Mouse (Mus musculus) left cerebral cortex, adult 2 months (tissue): ENCODE measurements around the gene Msl3. TPM values are rescaled to one million over a fixed set of nuclear protein-coding genes. Genes with fewer than 3 reads are reported as not detected.
A peak's percentile ranks its signal among the peaks of the same experiment; 100 is the strongest.
"Not testable (repeated sequence)": the region's sequence is repeated elsewhere in the genome, so short reads cannot be mapped to it uniquely, and the experiment has no call there.

ENCODE experiments used
- DNase-seq, 2 experiments: peaks; one replicate each; pipeline ENCODE4 v3.0.0; 2021 to 2022; ENCODE audit warnings: low spot score in 2 of 2, mixed read lengths in 1 of 2; ENCODE audit errors: extremely low spot score in 1 of 2
- H3K27ac ChIP-seq: fragments of 200-600 bp; 2 replicates; pipeline ENCODE4 v1.8.1; 2022
- H3K4me3 ChIP-seq: fragments of 200-600 bp; 2 replicates; pipeline ENCODE4 v1.8.1; 2022
- CTCF ChIP-seq: fragments of 200-600 bp; IDR thresholded peaks from 2 replicates; pipeline ENCODE4 v1.8.1; 2022; ENCODE audit warnings: antibody characterized with exemption, mild to moderate bottlenecking, moderate library complexity
- intact Hi-C: fragments of 180-260 bp; cut with DNase I; formaldehyde crosslinking; loops from one replicate; pipeline ENCODE4 v1.15.1; 2025
- long read RNA-seq, 2 experiments: library from polyadenylated mRNA; stranded (forward); transcript quantifications; one replicate each; pipeline ENCODE4 v2.0.0; 2021; ENCODE audit warnings: borderline mapping rate in 2 of 2
- total RNA-seq, 2 experiments: library from RNA; stranded (reverse); gene quantifications; 2 replicates each; pipeline ENCODE4 v1.2.3; 2021

Msl3 gene
- total RNA-seq, result 10 to 100 TPM; 24.0 to 25.9 TPM
- long read RNA-seq, experiment 1, transcript Msl3-202 (12 exons, 2,316 nt), result major isoform, 5 of 13 reads
- long read RNA-seq, experiment 1, partial matches to known transcripts, result 3 of 13 reads
- long read RNA-seq, experiment 1, other reads (novel, unspliced or antisense), result 4 of 13 reads
- long read RNA-seq, experiment 2, partial matches to known transcripts, result 3 of 14 reads
- long read RNA-seq, experiment 2, other reads (novel, unspliced or antisense), result 5 of 14 reads

DNA sequence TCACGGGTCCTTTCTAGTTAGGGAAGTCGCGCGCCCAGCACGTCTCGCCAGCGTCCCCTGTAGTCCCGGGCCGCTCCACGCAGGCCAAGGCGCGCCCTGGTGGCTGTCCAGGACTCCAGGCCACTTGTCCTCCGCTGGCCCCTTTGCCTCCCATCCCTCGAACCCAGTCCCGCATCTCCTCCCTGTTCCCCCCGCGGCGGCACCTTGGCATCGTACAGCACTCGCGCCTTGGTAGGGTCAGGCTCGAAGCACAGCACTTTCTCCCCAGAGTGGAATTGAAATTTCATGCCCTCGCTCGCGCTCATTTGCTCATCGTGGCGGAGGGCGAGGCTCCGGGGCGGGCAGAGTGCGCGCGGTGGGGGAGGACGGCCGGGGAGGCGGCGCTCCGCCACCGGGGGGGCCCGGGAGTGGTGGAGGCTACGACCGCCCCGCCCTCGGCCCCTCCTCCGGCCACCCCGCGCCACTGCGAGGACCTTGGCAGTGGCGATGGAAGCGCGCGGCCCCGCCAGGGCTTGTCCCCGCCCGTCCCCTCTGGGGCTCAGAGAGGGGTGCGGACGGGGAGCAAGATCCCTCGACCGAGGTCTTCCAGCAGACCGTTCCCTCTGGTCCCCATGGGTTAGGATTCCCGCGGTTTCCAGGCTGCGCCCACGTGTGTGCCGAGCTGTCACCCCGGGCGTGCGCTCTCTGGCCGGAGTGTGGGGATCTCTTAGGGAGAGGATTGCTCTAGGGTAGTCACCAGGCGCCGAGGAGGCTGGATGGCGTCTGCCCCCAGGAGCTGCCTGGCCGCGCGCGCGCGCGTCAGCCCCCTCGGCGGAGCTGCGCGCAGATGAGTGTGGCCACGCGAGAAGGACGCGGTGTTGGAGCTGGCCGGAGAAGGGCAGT, at the start of gene Msl3:
Msl3 (minus strand) TSS at position 374 of the 882 bp plus-strand sequence.
- H3K27ac ChIP-seq, result peak within 1 kb of the TSS; percentile 93
- peak within 1 kb of the TSS; percentile 68 for H3K4me3 ChIP-seq
- peak; percentile 28 for TF ChIP-seq CTCF
- intact Hi-C loops, result loop anchor here (5.0 kb wide), 2 partner anchors 264 to 649 kb away; partner anchors contain the start of gene Hccs
- peak; percentile 78 to 83 for DNase-seq

- DNase-seq, result no peak
- Histone ChIP-seq H3K4me3 (no peak overlapping the region), H3K27ac (no peak overlapping the region)
- TF ChIP-seq CTCF, result peak; percentile 62
- intact Hi-C loops, result loop anchor here (1.0 to 10.0 kb wide), 2 partner anchors 217 to 577 kb away; no protein-coding TSS in a partner anchor
Measured at GRCm38 (mm10) chrX:168717969-168718368, 44.3 kb upstream of the Msl3 start.

DNA sequence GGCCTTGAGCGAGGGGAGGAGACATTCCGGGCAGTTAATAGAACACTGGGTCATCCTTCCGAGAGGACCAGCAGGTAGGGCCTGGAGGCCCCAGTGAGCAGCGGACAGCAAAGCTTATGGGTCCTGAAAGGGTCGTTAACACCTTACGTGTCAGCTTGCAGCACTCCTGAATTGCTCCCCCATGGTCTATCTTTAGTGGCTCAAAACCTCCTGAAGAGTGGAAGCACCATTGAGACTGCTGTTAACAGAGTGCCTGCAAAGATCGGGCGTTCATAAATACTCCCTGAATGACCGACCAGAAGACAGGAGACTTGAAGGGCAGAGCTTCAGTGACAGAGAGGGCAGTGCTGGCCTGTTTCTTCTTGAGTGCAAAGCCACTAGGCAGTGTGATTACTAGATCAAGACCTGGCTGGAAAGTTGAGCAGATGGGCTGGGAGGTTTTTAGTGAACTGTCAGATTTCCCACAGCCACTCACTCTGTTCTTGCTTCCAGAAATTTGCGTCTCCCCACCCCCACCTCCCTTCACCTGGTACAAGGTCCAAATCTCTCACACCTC, 787 bp upstream of the Msl3 start:
- Histone ChIP-seq H3K4me3 (peak overlapping the region; percentile 68), H3K27ac (peak overlapping the region; percentile 93)
- DNase-seq, result no peak
- intact Hi-C loops, result loop anchor here (5.0 kb wide), 2 partner anchors 263 to 648 kb away; partner anchors contain the start of gene Hccs
- no peak for TF ChIP-seq CTCF

- peak overlapping the region; percentile 93 for H3K27ac ChIP-seq
- TF ChIP-seq CTCF, result no peak
- peak overlapping the region; percentile 68 for H3K4me3 ChIP-seq
- intact Hi-C loops, result loop anchor here (5.0 kb wide), 2 partner anchors 264 to 649 kb away; partner anchors contain the start of gene Hccs
- peak in 1 of 2 experiments; percentile 79 for DNase-seq
Measured at GRCm38 (mm10) chrX:168672913-168673524, 679 bp downstream of the Msl3 start.

GRCm38 (mm10) chrX:168672425-168672824, 1.3 kb downstream of the Msl3 start:
- peak; percentile 23 to 48 for DNase-seq
- intact Hi-C loops, result loop anchor here (5.0 kb wide), 2 partner anchors 265 to 650 kb away; partner anchors contain the start of gene Hccs

GRCm38 (mm10) chrX:168663982-168664689, 9.6 kb downstream of the Msl3 start:
- Histone ChIP-seq H3K4me3 (no peak overlapping the region), H3K27ac (no peak overlapping the region)
- peak in 1 of 2 experiments; percentile 10 for DNase-seq
- TF ChIP-seq CTCF, result no peak; the same call in none of the 2 replicates
- intact Hi-C loops, result loop anchor here (5.0 kb wide), 1 partner anchor 268 kb away; no protein-coding TSS in a partner anchor

More at GRCm38 (mm10) chrX:168672425-168672824, 1.3 kb downstream of the Msl3 start:
- H3K4me3 ChIP-seq, result peak overlapping the region; percentile 68
- H3K27ac ChIP-seq, result peak overlapping the region; percentile 93
- no peak for TF ChIP-seq CTCF

- H3K27ac ChIP-seq, result no peak overlapping the region
- no peak for DNase-seq
- no peak overlapping the region for H3K4me3 ChIP-seq
- intact Hi-C loops, result loop anchor here (5.0 kb wide), 1 partner anchor 272 kb away; no protein-coding TSS in a partner anchor
- TF ChIP-seq CTCF, result no peak
Measured at GRCm38 (mm10) chrX:168660236-168660635, 13.5 kb downstream of the Msl3 start.

DNA sequence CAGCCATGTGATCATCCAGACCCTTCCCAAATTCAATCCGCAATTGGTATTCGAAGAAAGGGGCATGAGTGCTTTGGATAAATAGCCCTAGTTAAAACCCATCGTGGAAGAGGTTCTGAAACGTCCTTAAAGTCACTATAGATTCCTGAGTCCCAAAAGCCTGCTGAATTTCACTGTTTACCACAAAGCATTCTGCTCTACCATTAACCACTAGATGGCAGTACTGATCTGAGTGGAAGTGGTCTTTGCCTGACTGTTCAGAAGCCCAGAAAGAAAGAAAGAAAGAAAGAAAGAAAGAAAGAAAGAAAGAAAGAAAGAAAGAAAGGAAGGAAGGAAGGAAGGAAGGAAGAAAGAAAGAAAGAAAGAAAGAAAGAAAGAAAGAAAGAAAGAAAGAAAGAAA, 13.9 kb downstream of the Msl3 start:
- peak; percentile 52 for TF ChIP-seq CTCF
- H3K27ac ChIP-seq, H3K4me3 ChIP-seq, DNase-seq: not testable (repeated sequence)
- intact Hi-C loops, result loop anchor here (5.0 kb wide), 1 partner anchor 272 kb away; no protein-coding TSS in a partner anchor

DNA sequence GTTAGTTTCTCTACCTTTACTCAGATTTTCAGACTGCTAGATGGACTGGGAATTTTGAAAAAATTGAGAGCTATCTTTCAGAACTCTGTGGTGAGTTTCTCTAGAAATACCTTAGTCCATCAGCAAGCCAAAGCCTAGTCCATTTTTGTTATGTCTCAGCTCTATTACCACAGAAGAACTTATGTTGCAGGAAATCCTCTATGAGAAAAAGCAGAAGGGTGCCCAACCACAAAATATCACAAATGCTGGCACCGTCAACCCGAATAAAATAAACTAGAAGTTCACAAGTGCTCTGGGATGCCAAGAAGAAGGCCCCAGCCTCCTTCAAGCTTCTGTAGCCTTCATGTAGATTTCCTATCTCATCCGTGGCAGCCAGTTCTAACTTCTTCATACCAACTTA, 14.4 kb downstream of the Msl3 start:
- no peak for TF ChIP-seq CTCF
- intact Hi-C loops, result no loop called here
- DNase-seq, result no peak
- H3K27ac ChIP-seq, result no peak overlapping the region
- no peak overlapping the region for H3K4me3 ChIP-seq

DNA sequence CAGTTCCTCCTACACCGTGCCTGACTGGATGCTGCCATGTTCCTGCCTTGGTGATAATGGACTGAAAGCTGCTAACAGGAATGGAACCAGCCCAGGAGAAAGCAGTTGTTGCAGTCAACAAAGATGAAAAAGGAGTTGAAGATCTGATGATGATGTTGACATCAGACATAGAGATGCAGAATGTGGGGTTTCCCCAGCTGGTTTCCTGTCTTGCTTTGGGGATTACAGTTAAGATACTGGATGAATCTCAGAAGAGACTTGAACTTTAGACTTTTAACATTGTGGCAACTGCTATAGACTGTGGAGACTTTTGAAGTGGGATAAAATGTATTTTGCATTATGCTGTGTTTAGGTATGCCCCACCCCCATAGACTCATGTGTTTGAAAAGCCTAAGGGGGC, 15.9 kb downstream of the Msl3 start:
- no peak for TF ChIP-seq CTCF
- intact Hi-C loops, result no loop called here
- no peak for DNase-seq
- Histone ChIP-seq H3K4me3 (no peak overlapping the region), H3K27ac (no peak overlapping the region)
